Mouse (Mus musculus): ENCODE results near the gene Pgs1. TPM values are rescaled to one million over a fixed set of nuclear protein-coding genes. Genes with fewer than 3 reads are reported as not detected.

The Pgs1 gene
- total RNA-seq, 2 experiments from 2014 or later: 82.8 to 86.3 TPM

GRCm38 (mm10) chr11:118023475-118023874 lies 37.4 kb downstream of the Pgs1 start:
- intact Hi-C loops (cut with DNase I): loop anchor here (5.0 kb wide), 2 partner anchors 111 to 151 kb away; partner anchors contain the start of gene Tha1
- no peak for DNase-seq (ENCODE audit: low spot score in 2 of 2)

- no peak for DNase-seq (ENCODE audit: low spot score in 2 of 2)
- intact Hi-C loops (cut with DNase I): loop anchor here (5.0 kb wide), 2 partner anchors 112 to 152 kb away; partner anchors contain the start of gene Tha1
Measured at GRCm38 (mm10) chr11:118024111-118024510, 38.0 kb downstream of the Pgs1 start.

- DNase-seq (ENCODE audit: low spot score in 2 of 2): no peak
- intact Hi-C loops (cut with DNase I): no loop called here
Measured at GRCm38 (mm10) chr11:118029170-118029569, 43.1 kb downstream of the Pgs1 start.

GRCm38 (mm10) chr11:118031134-118031533 lies 45.0 kb downstream of the Pgs1 start:
- DNase-seq (ENCODE audit: low spot score in 2 of 2): no peak
- intact Hi-C loops (cut with DNase I): no loop called here

- DNase-seq (ENCODE audit: low spot score in 2 of 2): no peak
- intact Hi-C loops (cut with DNase I): no loop called here
Measured at GRCm38 (mm10) chr11:118034395-118034794, 48.3 kb downstream of the Pgs1 start.

- no peak for DNase-seq (ENCODE audit: low spot score in 2 of 2)
- intact Hi-C loops (cut with DNase I): no loop called here
Measured at GRCm38 (mm10) chr11:118035068-118035467, 49.0 kb downstream of the Pgs1 start.

- intact Hi-C loops (cut with DNase I): no loop called here
- no peak for DNase-seq (ENCODE audit: low spot score in 2 of 2)
Measured at GRCm38 (mm10) chr11:118042791-118043190, 56.7 kb downstream of the Pgs1 start.

- DNase-seq (ENCODE audit: low spot score in 2 of 2): peak; percentile 25 to 42
- intact Hi-C loops (cut with DNase I): no loop called here
Measured at GRCm38 (mm10) chr11:118043293-118043907, 57.3 kb downstream of the Pgs1 start.

GRCm38 (mm10) chr11:118049641-118050040 lies 63.5 kb downstream of the Pgs1 start:
- intact Hi-C loops (cut with DNase I): no loop called here
- no peak for DNase-seq (ENCODE audit: low spot score in 2 of 2)

- DNase-seq (ENCODE audit: low spot score in 2 of 2): no peak
- intact Hi-C loops (cut with DNase I): no loop called here
Measured at GRCm38 (mm10) chr11:118050174-118050573, 64.1 kb downstream of the Pgs1 start.

- intact Hi-C loops (cut with DNase I): no loop called here
Measured at GRCm38 (mm10) chr11:118058367-118058766, 72.3 kb downstream of the Pgs1 start.

GRCm38 (mm10) chr11:118058872-118059271 lies 72.8 kb downstream of the Pgs1 start:
- DNase-seq (ENCODE audit: low spot score in 2 of 2): no peak
- intact Hi-C loops (cut with DNase I): no loop called here

More at GRCm38 (mm10) chr11:118058367-118058766, 72.3 kb downstream of the Pgs1 start:
- no peak for DNase-seq (ENCODE audit: low spot score in 2 of 2)

- intact Hi-C loops (cut with DNase I): no loop called here
- no peak for DNase-seq (ENCODE audit: low spot score in 2 of 2)
Measured at GRCm38 (mm10) chr11:118060038-118060437, 73.9 kb downstream of the Pgs1 start.

GRCm38 (mm10) chr11:118067588-118067987 lies 81.5 kb downstream of the Pgs1 start:
- no peak for DNase-seq (ENCODE audit: low spot score in 2 of 2)

GRCm38 (mm10) chr11:118068812-118069332 lies 82.8 kb downstream of the Pgs1 start:
- no peak for DNase-seq (ENCODE audit: low spot score in 2 of 2)
- intact Hi-C loops (cut with DNase I): no loop called here

More at GRCm38 (mm10) chr11:118067588-118067987, 81.5 kb downstream of the Pgs1 start:
- intact Hi-C loops (cut with DNase I): no loop called here

GRCm38 (mm10) chr11:118071227-118071912 lies 85.3 kb downstream of the Pgs1 start:
- DNase-seq (ENCODE audit: low spot score in 2 of 2): no peak
- intact Hi-C loops (cut with DNase I): no loop called here

Small RNA genes within 50 kb of the gene (microRNA-seq; reads per million reads assigned to microRNA genes)
- gene Mir6933: 1.3 reads per million

Other genes with a start within 250 kb of the Pgs1 start
- under 1 TPM; 0.62 to 0.68 TPM for gene Tmc8, start 204.2 kb upstream of the Pgs1 start, total RNA-seq (2021)
- 1 to 10 TPM; 4.5 to 8.9 TPM for gene Tmc6, start 204.1 kb upstream of the Pgs1 start, total RNA-seq (2021)
- gene 6030468B19Rik, start 188.6 kb upstream of the Pgs1 start, total RNA-seq (2021): not detected
- 1 to 10 TPM; 1.4 to 2.2 TPM for gene Gm20708, start 176.6 kb upstream of the Pgs1 start, total RNA-seq (2021)
- 10 to 100 TPM; 10.1 to 10.2 TPM for gene Syngr2, start 176.6 kb upstream of the Pgs1 start, total RNA-seq (2021)
- 1 to 10 TPM; 5.4 to 7.2 TPM for gene Afmid, start 160.4 kb upstream of the Pgs1 start, total RNA-seq (2021)
- 1 to 10 TPM in 1 of 2 experiments, under 1 TPM in 1; 0.39 to 1.3 TPM for gene Tk1, start 160.2 kb upstream of the Pgs1 start, total RNA-seq (2021)
- 1 to 10 TPM in 1 of 2 experiments, under 1 TPM in 1; 0.66 to 1.5 TPM for gene Birc5, start 137.0 kb upstream of the Pgs1 start, total RNA-seq (2021)
- not detected for gene Tmem235, start 125.5 kb upstream of the Pgs1 start, total RNA-seq (2021)
- 1 to 10 TPM; 3.4 to 7.2 TPM for gene Tha1, start 112.8 kb upstream of the Pgs1 start, total RNA-seq (2021)
- 1 to 10 TPM; 2.8 to 5.0 TPM for gene Socs3, start 16.2 kb upstream of the Pgs1 start, total RNA-seq (2021)
- under 1 TPM; 0.02 to 0.09 TPM for gene Dnah17, start 144.3 kb downstream of the Pgs1 start, total RNA-seq (2021)

All from left cerebral cortex, postnatal 36 days (tissue).